Mouse (Mus musculus) CH12.LX (cell line): ENCODE measurements around the gene Tgm4. TPM values are rescaled to one million over a fixed set of nuclear protein-coding genes. Genes with fewer than 3 reads are reported as not detected.

ENCODE experiments used
- DNase-seq: peaks from one replicate; pipeline ENCODE4 v3.0.0-alpha.2; 2013; ENCODE audit errors: extremely low read depth
- H3K27ac ChIP-seq: 2 replicates; pipeline ENCODE4 v1.5.1; 2012; ENCODE audit warnings: low read depth, mild to moderate bottlenecking, control low read depth, moderate library complexity; ENCODE audit not compliant: insufficient read depth
- H3K27me3 ChIP-seq: replicated peaks from 2 replicates; pipeline ENCODE3; 2012; ENCODE audit warnings: inconsistent platforms
- H3K36me3 ChIP-seq, 2 experiments: replicated peaks in 1 of 2; 2 replicates each; pipeline versions ENCODE3 to v1.6.1; 2012; ENCODE audit warnings: inconsistent platforms in 1 of 2, low read length in 1 of 2, mild to moderate bottlenecking in 1 of 2, mixed read lengths in 1 of 2, moderate library complexity in 1 of 2; ENCODE audit not compliant: control insufficient read depth in 1 of 2, insufficient read depth in 1 of 2
- H3K4me1 ChIP-seq, 2 experiments: 2 replicates each; pipeline ENCODE4 v1.6.1; 2012; ENCODE audit warnings: inconsistent platforms in 1 of 2, moderate library complexity in 1 of 2; ENCODE audit not compliant: insufficient read depth in 2 of 2, control insufficient read depth in 1 of 2
- H3K4me2 ChIP-seq: 2 replicates; pipeline ENCODE4 v1.6.1; 2012; ENCODE audit warnings: low read depth, mild to moderate bottlenecking, control low read depth; ENCODE audit not compliant: poor library complexity, insufficient read depth, severe bottlenecking
- H3K4me3 ChIP-seq, 3 experiments: fragments of 150-350 bp in 1 of 3; sonication (generic) in 1 of 3; replicated peaks in 1 of 3; 2 replicates each; pipeline versions ENCODE3 to v1.5.1; 2011 to 2012; ENCODE audit warnings: low read depth in 2 of 3, low read length in 2 of 3, mild to moderate bottlenecking in 2 of 3, moderate library complexity in 2 of 3, control low read depth in 1 of 3, improper control_type of control experiment in 1 of 3, inconsistent platforms in 1 of 3, mixed read lengths in 1 of 3; ENCODE audit not compliant: poor library complexity in 1 of 3
- H3K79me2 ChIP-seq: replicated peaks from 2 replicates; pipeline ENCODE4 v1.6.1; 2012; ENCODE audit warnings: mild to moderate bottlenecking, moderate library complexity; ENCODE audit not compliant: control insufficient read depth, poor library complexity, insufficient read depth, severe bottlenecking; ENCODE audit errors: extremely low read depth
- H3K9ac ChIP-seq: 2 replicates; pipeline ENCODE4 v1.6.1; 2012; ENCODE audit warnings: low read depth, mild to moderate bottlenecking, control low read depth, moderate library complexity; ENCODE audit not compliant: insufficient read depth
- H3K9me3 ChIP-seq: replicated peaks from 2 replicates; pipeline ENCODE3; 2012; ENCODE audit warnings: low read length, inconsistent platforms, mixed read lengths
- ELF1 ChIP-seq: IDR thresholded peaks from 2 replicates; pipeline ENCODE4 v1.6.1; 2014; ENCODE audit warnings: low read depth, mild to moderate bottlenecking, inconsistent platforms, low read length, improper control_type of control experiment
- JUN ChIP-seq: IDR thresholded peaks from 2 replicates; pipeline ENCODE4 v1.6.1; 2011; ENCODE audit warnings: low read depth, mild to moderate bottlenecking, low read length, improper control_type of control experiment, moderate library complexity; ENCODE audit not compliant: insufficient read depth
- MAFK ChIP-seq: IDR thresholded peaks from 2 replicates; pipeline ENCODE4 v1.6.1; 2011; ENCODE audit warnings: low read length, improper control_type of control experiment; ENCODE audit not compliant: insufficient replicate concordance
- NRF1 ChIP-seq: IDR thresholded peaks from 2 replicates; pipeline ENCODE4 v1.6.1; 2014; ENCODE audit warnings: low read depth, mild to moderate bottlenecking, inconsistent platforms, low read length, improper control_type of control experiment, moderate library complexity
- USF1 ChIP-seq: IDR thresholded peaks from 2 replicates; pipeline ENCODE4 v1.6.1; 2014; ENCODE audit warnings: low read depth, mild to moderate bottlenecking, inconsistent platforms, low read length, improper control_type of control experiment
- ZNF384 ChIP-seq: IDR thresholded peaks from 2 replicates; pipeline ENCODE4 v1.6.1; 2012; ENCODE audit warnings: low read depth, low read length, improper control_type of control experiment, inconsistent platforms
- dilution Hi-C: fragments of 300-500 bp; cut with MboI; formaldehyde crosslinking; loops from 2 replicates; pipeline ENCODE4 v1.14.3; 2020; ENCODE audit warnings: low sequenced_read_pairs; ENCODE audit not compliant: extremely low pct_unique_long_range_greater_than_20kb, extremely low pct_ligation_motif_present
- in situ Hi-C: fragments of 300-500 bp; cut with MboI; formaldehyde crosslinking; loops from 3 replicates; pipeline ENCODE4 v1.14.3; 2019; ENCODE audit warnings: low sequenced_read_pairs, low pct_ligation_motif_present, low pct_unique_long_range_greater_than_20kb, mixed read lengths
- polyA plus RNA-seq: library from polyadenylated mRNA; unstranded; fragments of >175 nt; gene quantifications from 2 replicates; pipeline ENCODE4 v1.2.1, GENCODE M21; 2012; ENCODE audit warnings: low read depth; ENCODE audit not compliant: insufficient read length
- total RNA-seq, 2 experiments: library from RNA; depleted of rRNA; stranded (reverse); fragments of 300-350 nt in 1 of 2; fragments of >200 nt in 1 of 2; gene quantifications; 2 replicates each; pipeline ENCODE4 v1.2.3; 2012 to 2014

Tgm4 gene
- total and polyA plus RNA-seq, 3 experiments = 0.24 to 0.51 TPM; not detected in 1

- H3K27me3 ChIP-seq = no peaks in the 10 kb centered on the region
- DNase-seq = peak; percentile 51
- in situ Hi-C loops (no loop called here), dilution Hi-C loops (no loop called here)
- no peaks in the 10 kb centered on the region for H3K9me3 ChIP-seq
- peaks cover 26 to 48% of the 10 kb centered on the region in 2 experiments for H3K4me1 ChIP-seq
- no peaks in the 10 kb centered on the region for H3K36me3 ChIP-seq
- no peaks in the 10 kb centered on the region for H3K79me2 ChIP-seq
- TF ChIP-seq ELF1 = peak; percentile 27; the same call in 1 of the 2 replicates
- TF ChIP-seq ZNF384 = no peak
- H3K4me2 ChIP-seq = 0 out of 2 replicates have a peak overlapping the region, but pooled peaks have one; percentile 10
- H3K9ac ChIP-seq = no peak overlapping the region
- H3K27ac ChIP-seq = no peak overlapping the region
- no peak overlapping the region for H3K4me3 ChIP-seq
These were observed 2.9 kb upstream of the Tgm4 start for GRCm38 (mm10) chr9:123031496-123032246.

- Histone ChIP-seq H3K9ac (no peak overlapping the region), H3K4me1 (no peaks in the 10 kb centered on the region), H3K79me2 (no peaks in the 10 kb centered on the region), H3K4me2 (no peak overlapping the region), H3K4me3 (no peak overlapping the region), H3K27me3 (no peaks in the 10 kb centered on the region), H3K27ac (no peak overlapping the region), H3K36me3 (no peaks in the 10 kb centered on the region), H3K9me3 (no peaks in the 10 kb centered on the region)
- in situ Hi-C loops = no loop called here
- DNase-seq = no peak
- dilution Hi-C loops = no loop called here
- TF ChIP-seq USF1 = no peak
- TF ChIP-seq JUN = no peak
These were observed 13.1 kb downstream of the Tgm4 start for GRCm38 (mm10) chr9:123047665-123048064.

GRCm38 (mm10) chr9:123058724-123059292 lies 24.3 kb downstream of the Tgm4 start:
- Histone ChIP-seq H3K27me3 (no peaks in the 10 kb centered on the region), H3K4me3 (no peak overlapping the region), H3K4me2 (no peak overlapping the region), H3K27ac (no peak overlapping the region), H3K9me3 (no peaks in the 10 kb centered on the region), H3K79me2 (no peaks in the 10 kb centered on the region), H3K4me1 (peaks cover 0 to 19% of the 10 kb centered on the region in 2 experiments; a peak in 2 of 4 replicates), H3K9ac (no peak overlapping the region)
- peak; percentile 61 for DNase-seq
- dilution Hi-C loops = no loop called here
- TF ChIP-seq ELF1 (0 out of 2 replicates have a peak, but pooled peaks have one; percentile 32), MAFK (peak; percentile 75), NRF1 (no peak)
- TF ChIP-seq, all 38 proteins: peak for 2
- H3K36me3 ChIP-seq = no peaks in the 10 kb centered on the region
- in situ Hi-C loops = no loop called here
